Mouse (Mus musculus): ENCODE measurements around the gene Srsf1. TPM values are rescaled to one million over a fixed set of nuclear protein-coding genes. Genes with fewer than 3 reads are reported as not detected.

The Srsf1 gene
- polyA plus RNA-seq, 1 experiment = 143 TPM

DNA sequence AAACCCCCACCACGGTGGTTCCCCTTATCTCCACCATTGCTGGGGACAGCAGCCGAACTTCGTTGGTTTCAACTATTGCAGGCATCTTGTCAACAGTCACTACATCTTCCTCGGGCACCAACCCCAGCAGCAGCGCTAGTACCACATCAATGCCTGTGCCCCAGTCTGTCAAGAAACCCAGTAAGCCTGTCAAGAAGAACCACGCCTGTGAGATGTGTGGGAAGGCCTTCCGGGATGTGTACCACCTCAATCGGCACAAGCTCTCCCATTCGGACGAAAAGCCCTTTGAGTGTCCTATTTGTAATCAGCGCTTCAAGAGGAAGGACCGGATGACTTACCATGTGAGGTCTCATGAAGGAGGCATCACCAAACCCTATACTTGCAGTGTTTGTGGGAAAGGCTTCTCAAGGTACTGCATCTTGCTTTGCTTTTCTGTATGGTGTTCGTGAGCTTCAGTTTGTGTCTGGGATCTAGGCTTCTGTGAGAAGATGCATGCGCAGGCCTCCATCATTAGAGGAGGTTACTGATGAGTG is 26.2 kb downstream of the Srsf1 start:
- H3K79me3 ChIP-seq (ENCODE audit: low read depth) = peaks cover 83% of the 10 kb centered on the region
- H3K79me2 ChIP-seq (ENCODE audit: control insufficient read depth, insufficient read depth) = peaks cover 98% of the 10 kb centered on the region
- peaks cover 54% of the 10 kb centered on the region for H3K36me3 ChIP-seq (ENCODE audit: control insufficient read depth, insufficient read depth)
- H3ac ChIP-seq (ENCODE audit: control insufficient read depth, insufficient read length, low read depth) = no peak overlapping the region
- H3K27me3 ChIP-seq (ENCODE audit: control insufficient read depth, insufficient read depth, insufficient read length) = no peaks in the 10 kb centered on the region
- no peak overlapping the region for H3K4me3 ChIP-seq (ENCODE audit: insufficient read depth, poor library complexity, severe bottlenecking)
- TF ChIP-seq MYOG (IDR thresholded peaks at IDR 0.05; ENCODE audit: control insufficient read depth, extremely low read depth, insufficient read length) (no peak), MYOD1 (IDR thresholded peaks at IDR 0.05; ENCODE audit: control insufficient read depth, insufficient read length, low read depth) (no peak), CTCF (IDR thresholded peaks at IDR 0.05; ENCODE audit: control insufficient read depth, insufficient read depth, insufficient read length) (no peak), USF1 (IDR thresholded peaks at IDR 0.05; ENCODE audit: low read depth) (no peak)

DNA sequence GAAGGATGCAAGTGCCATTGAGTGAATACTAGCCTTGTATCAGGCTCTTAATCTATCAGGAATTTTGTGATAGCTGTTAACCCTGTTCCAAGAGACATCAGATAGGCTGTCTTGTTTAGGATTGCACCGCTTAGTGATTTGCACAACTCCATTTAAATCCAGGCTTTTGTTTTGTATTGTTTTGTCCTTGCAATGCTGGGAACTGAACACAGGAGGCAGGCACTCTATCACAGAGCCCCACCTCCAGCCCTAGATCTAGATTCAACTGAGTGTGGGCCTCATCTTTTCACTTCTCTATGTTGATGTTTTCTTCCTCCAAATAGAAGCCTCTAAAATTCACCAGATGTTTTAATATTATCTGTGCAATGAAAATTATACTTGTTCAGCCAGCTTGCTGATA is 28.5 kb downstream of the Srsf1 start:
- H3ac ChIP-seq (ENCODE audit: control insufficient read depth, insufficient read length, low read depth) = no peak overlapping the region
- H3K4me3 ChIP-seq (ENCODE audit: insufficient read depth, poor library complexity, severe bottlenecking) = no peak overlapping the region
- H3K36me3 ChIP-seq (ENCODE audit: control insufficient read depth, insufficient read depth) = peaks cover 77% of the 10 kb centered on the region
- H3K79me2 ChIP-seq (ENCODE audit: control insufficient read depth, insufficient read depth) = peaks cover 84% of the 10 kb centered on the region
- H3K27me3 ChIP-seq (ENCODE audit: control insufficient read depth, insufficient read depth, insufficient read length) = no peaks in the 10 kb centered on the region
- TF ChIP-seq CEBPB (IDR thresholded peaks at IDR 0.05; ENCODE audit: low read depth) (no peak), MAX (IDR thresholded peaks at IDR 0.05) (no peak), MYOD1 (IDR thresholded peaks at IDR 0.05; ENCODE audit: control insufficient read depth, insufficient read length, low read depth) (no peak), FOSL1 (IDR thresholded peaks at IDR 0.05; ENCODE audit: insufficient read depth, low read length, poor library complexity, severe bottlenecking) (no peak), USF1 (IDR thresholded peaks at IDR 0.05; ENCODE audit: low read depth) (no peak), CTCF (IDR thresholded peaks at IDR 0.05; ENCODE audit: control insufficient read depth, insufficient read depth, insufficient read length) (no peak), MYOG (IDR thresholded peaks at IDR 0.05; ENCODE audit: control insufficient read depth, extremely low read depth, insufficient read length) (no peak)
- H3K79me3 ChIP-seq (ENCODE audit: low read depth) = peaks cover 66% of the 10 kb centered on the region

DNA sequence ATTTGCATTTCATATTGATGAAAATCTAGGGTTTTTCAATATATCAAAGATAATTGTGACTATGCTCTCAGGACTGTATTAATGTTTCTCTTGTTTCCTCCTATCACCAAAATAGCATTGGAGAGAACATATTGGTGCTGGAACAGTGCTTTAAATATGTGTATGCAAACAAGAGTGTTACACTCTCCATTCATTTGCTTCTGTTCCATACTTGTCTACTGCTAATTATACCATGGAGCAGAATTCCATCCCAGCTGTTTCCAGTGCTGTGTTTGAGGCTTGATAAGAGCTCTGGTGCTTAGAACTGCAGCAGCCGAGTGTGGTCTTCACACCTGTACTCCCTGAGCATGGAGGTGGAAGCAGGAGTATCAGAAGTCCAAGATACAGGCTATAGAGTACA is 29.2 kb downstream of the Srsf1 start:
- Histone ChIP-seq H3ac (ENCODE audit: control insufficient read depth, insufficient read length, low read depth) (no peak overlapping the region), H3K27me3 (ENCODE audit: control insufficient read depth, insufficient read depth, insufficient read length) (no peaks in the 10 kb centered on the region), H3K79me2 (ENCODE audit: control insufficient read depth, insufficient read depth) (peaks cover 77% of the 10 kb centered on the region), H3K79me3 (ENCODE audit: low read depth) (peaks cover 59% of the 10 kb centered on the region), H3K4me3 (ENCODE audit: insufficient read depth, poor library complexity, severe bottlenecking) (no peak overlapping the region), H3K36me3 (ENCODE audit: control insufficient read depth, insufficient read depth) (peaks cover 83% of the 10 kb centered on the region)
- no peak for TF ChIP-seq CTCF (IDR thresholded peaks at IDR 0.05; ENCODE audit: control insufficient read depth, insufficient read depth, insufficient read length)

DNA sequence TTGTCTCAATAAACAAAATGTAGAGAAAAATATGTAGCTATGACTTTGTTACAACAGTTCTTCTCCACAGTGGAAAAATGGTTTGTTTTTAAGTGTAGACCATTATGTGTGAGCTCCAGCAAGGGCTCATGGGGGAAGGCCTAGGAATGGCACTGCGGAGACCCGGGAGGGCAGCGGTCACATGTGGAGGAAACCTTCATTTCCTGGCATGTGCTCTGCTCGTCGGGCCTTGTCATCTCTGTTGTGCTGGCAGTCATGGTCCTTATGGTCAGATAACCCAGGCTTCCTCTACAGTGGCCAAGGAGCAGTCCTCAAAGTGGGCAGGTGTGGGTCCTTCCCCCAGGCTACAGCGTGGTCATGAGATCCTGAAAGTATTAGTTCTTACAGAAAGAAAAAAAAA is 36.5 kb downstream of the Srsf1 start:
- H3K27me3 ChIP-seq (ENCODE audit: control insufficient read depth, insufficient read depth, insufficient read length) = no peaks in the 10 kb centered on the region
- H3K79me3 ChIP-seq (ENCODE audit: low read depth) = peaks cover 1% of the 10 kb centered on the region
- H3K4me3 ChIP-seq (ENCODE audit: insufficient read depth, poor library complexity, severe bottlenecking) = no peak overlapping the region
- peaks cover 56% of the 10 kb centered on the region for H3K36me3 ChIP-seq (ENCODE audit: control insufficient read depth, insufficient read depth)
- no peak for TF ChIP-seq MYOG (IDR thresholded peaks at IDR 0.05; ENCODE audit: control insufficient read depth, extremely low read depth, insufficient read length)
- no peak for TF ChIP-seq CTCF (IDR thresholded peaks at IDR 0.05; ENCODE audit: control insufficient read depth, insufficient read depth, insufficient read length)
- no peak for TF ChIP-seq MAX (IDR thresholded peaks at IDR 0.05)
- TF ChIP-seq CEBPB (IDR thresholded peaks at IDR 0.05; ENCODE audit: low read depth) = no peak
- TF ChIP-seq MYOD1 (IDR thresholded peaks at IDR 0.05; ENCODE audit: control insufficient read depth, insufficient read length, low read depth) = no peak
- TF ChIP-seq USF1 (IDR thresholded peaks at IDR 0.05; ENCODE audit: low read depth) = no peak
- TF ChIP-seq FOSL1 (IDR thresholded peaks at IDR 0.05; ENCODE audit: insufficient read depth, low read length, poor library complexity, severe bottlenecking) = no peak
- no peak overlapping the region for H3ac ChIP-seq (ENCODE audit: control insufficient read depth, insufficient read length, low read depth)
- peaks cover 6% of the 10 kb centered on the region for H3K79me2 ChIP-seq (ENCODE audit: control insufficient read depth, insufficient read depth)

DNA sequence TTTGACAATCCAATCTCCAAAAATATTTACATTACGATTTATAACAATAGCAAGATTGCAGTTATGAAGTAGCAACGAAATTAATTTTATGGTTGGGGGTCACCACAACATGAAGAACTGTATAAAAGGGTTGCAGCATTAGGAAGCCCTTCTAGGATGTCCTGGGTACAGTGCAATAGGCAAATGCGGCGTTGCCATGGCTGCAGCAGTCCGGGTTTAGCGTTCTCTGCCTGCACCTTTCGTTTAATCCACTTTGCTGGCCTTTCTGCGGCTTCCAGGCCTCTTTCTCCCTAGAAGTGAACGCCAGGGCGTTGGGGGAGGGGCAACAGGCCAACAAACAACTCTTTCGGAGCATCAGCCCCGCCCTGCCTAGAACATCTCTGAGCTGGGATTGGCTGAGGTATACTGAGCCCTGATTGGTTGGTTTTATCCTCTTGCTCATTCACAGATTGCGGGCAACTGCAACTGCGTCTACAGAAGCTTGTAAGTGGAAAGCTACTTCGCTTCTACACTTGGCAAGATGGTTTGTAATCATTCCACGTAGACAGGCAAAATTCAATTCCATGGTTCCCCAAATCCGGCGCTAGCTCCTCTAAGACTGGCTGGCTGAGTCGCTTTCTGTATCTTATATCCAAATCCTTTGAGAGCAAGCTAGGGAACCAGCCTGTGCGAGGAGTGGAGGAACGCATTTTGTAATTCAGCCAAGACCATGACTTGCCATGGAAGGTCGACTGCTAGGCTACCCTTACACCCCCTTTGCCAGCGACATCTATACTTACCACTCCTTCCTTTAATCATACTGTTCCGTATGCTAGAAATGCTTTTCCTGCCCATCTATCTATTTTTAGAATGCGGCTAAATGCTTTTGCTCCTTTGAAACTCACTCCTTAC is 39.8 kb downstream of the Srsf1 start:
- H3K27me3 ChIP-seq (ENCODE audit: control insufficient read depth, insufficient read depth, insufficient read length) = no peaks in the 10 kb centered on the region
- H3K79me3 ChIP-seq (ENCODE audit: low read depth) = no peaks in the 10 kb centered on the region
- TF ChIP-seq CEBPB (IDR thresholded peaks at IDR 0.05; ENCODE audit: low read depth) (no peak), USF1 (IDR thresholded peaks at IDR 0.05; ENCODE audit: low read depth) (no peak), CTCF (IDR thresholded peaks at IDR 0.05; ENCODE audit: control insufficient read depth, insufficient read depth, insufficient read length) (no peak), FOSL1 (IDR thresholded peaks at IDR 0.05; ENCODE audit: insufficient read depth, low read length, poor library complexity, severe bottlenecking) (no peak), MYOG (IDR thresholded peaks at IDR 0.05; ENCODE audit: control insufficient read depth, extremely low read depth, insufficient read length) (no peak)
- no peaks in the 10 kb centered on the region for H3K79me2 ChIP-seq (ENCODE audit: control insufficient read depth, insufficient read depth)
- peak overlapping the region; percentile 3 for H3ac ChIP-seq (ENCODE audit: control insufficient read depth, insufficient read length, low read depth)
- H3K36me3 ChIP-seq (ENCODE audit: control insufficient read depth, insufficient read depth) = peaks cover 23% of the 10 kb centered on the region
- no peak overlapping the region for H3K4me3 ChIP-seq (ENCODE audit: insufficient read depth, poor library complexity, severe bottlenecking)

DNA sequence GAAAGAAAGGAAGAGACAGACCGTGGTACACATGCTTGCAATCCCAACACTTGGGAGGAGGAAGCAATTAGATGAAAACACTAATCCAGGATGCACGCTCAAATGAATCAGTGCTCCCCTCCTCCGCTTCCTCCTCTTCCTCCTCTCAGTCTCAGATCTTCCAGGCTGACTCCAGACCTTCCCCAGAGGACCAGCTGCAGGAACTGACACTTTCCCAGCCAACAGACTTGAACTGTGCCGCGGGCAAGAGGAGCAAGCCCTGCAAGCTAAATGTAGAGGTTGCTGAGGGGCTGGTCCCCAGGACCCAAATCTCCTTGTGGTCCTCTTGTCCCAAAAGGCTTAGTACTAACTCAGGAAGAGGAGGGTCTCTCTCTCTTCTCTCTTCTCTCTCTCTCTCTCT is 42.0 kb downstream of the Srsf1 start:
- no peaks in the 10 kb centered on the region for H3K79me2 ChIP-seq (ENCODE audit: control insufficient read depth, insufficient read depth)
- H3K27me3 ChIP-seq (ENCODE audit: control insufficient read depth, insufficient read depth, insufficient read length) = no peaks in the 10 kb centered on the region
- no peak overlapping the region for H3ac ChIP-seq (ENCODE audit: control insufficient read depth, insufficient read length, low read depth)
- no peak overlapping the region for H3K4me3 ChIP-seq (ENCODE audit: insufficient read depth, poor library complexity, severe bottlenecking)
- peaks cover 4% of the 10 kb centered on the region for H3K36me3 ChIP-seq (ENCODE audit: control insufficient read depth, insufficient read depth)
- no peaks in the 10 kb centered on the region for H3K79me3 ChIP-seq (ENCODE audit: low read depth)
- no peak for TF ChIP-seq MYOD1 (IDR thresholded peaks at IDR 0.05; ENCODE audit: control insufficient read depth, insufficient read length, low read depth)
- no peak for TF ChIP-seq MYOG (IDR thresholded peaks at IDR 0.05; ENCODE audit: control insufficient read depth, extremely low read depth, insufficient read length)
- TF ChIP-seq CEBPB (IDR thresholded peaks at IDR 0.05; ENCODE audit: low read depth) = no peak
- TF ChIP-seq USF1 (IDR thresholded peaks at IDR 0.05; ENCODE audit: low read depth) = no peak
- no peak for TF ChIP-seq CTCF (IDR thresholded peaks at IDR 0.05; ENCODE audit: control insufficient read depth, insufficient read depth, insufficient read length)
- TF ChIP-seq MAX (IDR thresholded peaks at IDR 0.05) = no peak
- no peak for TF ChIP-seq FOSL1 (IDR thresholded peaks at IDR 0.05; ENCODE audit: insufficient read depth, low read length, poor library complexity, severe bottlenecking)

All from C2C12 (cell line).